Mouse (Mus musculus) kidney, embryonic 15.5 days (tissue): ENCODE results near the gene Setd5. TPM values are rescaled to one million over a fixed set of nuclear protein-coding genes. Genes with fewer than 3 reads are reported as not detected.

Source experiments
- ATAC-seq: fragments of 200-750 bp; cut with Nextera tagmentation; replicated peaks from 2 replicates; pipeline ENCODE4 v1.8.0; 2017; ENCODE audit warnings: moderate TSS enrichment; ENCODE audit not compliant: low FRiP score
- H3K27ac ChIP-seq: fragments of 300-500 bp; sonication (generic); 2 replicates; pipeline ENCODE4 v1.5.1; 2015; ENCODE audit warnings: mild to moderate bottlenecking, inconsistent platforms
- H3K27me3 ChIP-seq: fragments of 300-500 bp; sonication (generic); 2 replicates; pipeline ENCODE4 v1.6.1; 2015; ENCODE audit warnings: inconsistent platforms
- H3K36me3 ChIP-seq: fragments of 300-500 bp; sonication (generic); 2 replicates; pipeline ENCODE4 v1.6.1; 2015; ENCODE audit warnings: inconsistent platforms
- H3K4me1 ChIP-seq: fragments of 300-500 bp; sonication (generic); 2 replicates; pipeline ENCODE4 v1.6.1; 2015; ENCODE audit warnings: inconsistent platforms
- H3K4me2 ChIP-seq: fragments of 300-500 bp; sonication (generic); 2 replicates; pipeline ENCODE4 v1.6.1; 2015; ENCODE audit warnings: moderate library complexity, mild to moderate bottlenecking, inconsistent platforms
- H3K4me3 ChIP-seq: fragments of 300-500 bp; sonication (generic); replicated peaks from 2 replicates; pipeline ENCODE4 v1.5.1; 2015; ENCODE audit warnings: mild to moderate bottlenecking, inconsistent platforms
- H3K9ac ChIP-seq: fragments of 300-500 bp; sonication (generic); 2 replicates; pipeline ENCODE4 v1.6.1; 2015; ENCODE audit warnings: mild to moderate bottlenecking, inconsistent platforms
- H3K9me3 ChIP-seq: fragments of 300-500 bp; sonication (generic); replicated peaks from 2 replicates; pipeline ENCODE4 v1.6.1; 2016; ENCODE audit warnings: inconsistent platforms
- WGBS: fragments of 180-500 bp; shearing (Covaris S2); methylation state at CpG from one replicate; pipeline ENCODE4 v1.1.7; 2015; ENCODE audit warnings: mixed read lengths; 5-methylcytosine and 5-hydroxymethylcytosine counted together
- polyA plus RNA-seq: library from polyadenylated mRNA; unstranded; fragments of >200 nt; fragmentation: Nextera tagmentation; extraction: Ambion mirVana; gene quantifications from 2 replicates; pipeline ENCODE4 v1.2.1, GENCODE M21; 2015

Setd5 gene
- polyA plus RNA-seq, 1 experiment from 2014 or later = 75.9 TPM

- no peaks in the 10 kb centered on the region for H3K9me3 ChIP-seq
- 81% methylated on average over 2 of the region's 2 CpGs for WGBS
- no peak overlapping the region for H3K4me3 ChIP-seq
- H3K27me3 ChIP-seq = no peaks in the 10 kb centered on the region
- no peak overlapping the region for H3K4me2 ChIP-seq
- no peak for ATAC-seq
- H3K9ac ChIP-seq = no peak overlapping the region
- no peak overlapping the region for H3K27ac ChIP-seq
- H3K4me1 ChIP-seq = peaks cover 17% of the 10 kb centered on the region
- H3K36me3 ChIP-seq = no peaks in the 10 kb centered on the region
Observed at GRCm38 (mm10) chr6:113040319-113040718, 36.8 kb upstream of the Setd5 start.

- Histone ChIP-seq H3K9ac (no peak overlapping the region), H3K4me3 (no peak overlapping the region), H3K4me1 (peaks cover 20% of the 10 kb centered on the region), H3K4me2 (no peak overlapping the region), H3K9me3 (no peaks in the 10 kb centered on the region), H3K27ac (no peak overlapping the region), H3K27me3 (no peaks in the 10 kb centered on the region), H3K36me3 (no peaks in the 10 kb centered on the region)
- ATAC-seq = no peak
- WGBS = 85% methylated on average over 11 of the region's 11 CpGs
Observed at GRCm38 (mm10) chr6:113041215-113041990, 35.8 kb upstream of the Setd5 start.

DNA sequence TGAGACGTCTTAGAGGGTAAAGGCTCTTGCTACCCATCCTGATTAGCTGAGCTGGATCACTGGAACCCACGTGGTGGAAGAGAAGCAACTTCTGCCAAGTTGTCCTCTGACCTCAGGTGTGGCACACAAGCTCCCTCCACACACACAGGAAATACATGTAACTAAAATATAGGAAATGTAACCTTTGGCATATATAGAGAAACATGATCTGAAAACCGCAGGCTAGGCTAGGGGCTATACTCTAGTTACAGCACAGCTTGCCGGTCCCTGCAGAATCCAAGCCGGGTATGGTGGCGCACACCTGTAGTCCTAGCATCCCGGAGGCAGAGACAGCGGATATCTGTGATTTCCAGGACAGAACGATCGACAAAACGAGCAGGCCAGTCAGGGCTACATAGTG is 31.6 kb upstream of the Setd5 start:
- no peaks in the 10 kb centered on the region for H3K9me3 ChIP-seq
- ATAC-seq = peak; percentile 52
- peak overlapping the region; percentile 83 for H3K4me2 ChIP-seq
- H3K9ac ChIP-seq = peak overlapping the region; percentile 70
- no peaks in the 10 kb centered on the region for H3K27me3 ChIP-seq
- H3K4me3 ChIP-seq = peak overlapping the region; percentile 76
- under 1% methylated on average over 11 of the region's 11 CpGs for WGBS
- H3K36me3 ChIP-seq = peaks cover 19% of the 10 kb centered on the region
- peaks cover 17% of the 10 kb centered on the region for H3K4me1 ChIP-seq
- peak overlapping the region; percentile 94 for H3K27ac ChIP-seq

DNA sequence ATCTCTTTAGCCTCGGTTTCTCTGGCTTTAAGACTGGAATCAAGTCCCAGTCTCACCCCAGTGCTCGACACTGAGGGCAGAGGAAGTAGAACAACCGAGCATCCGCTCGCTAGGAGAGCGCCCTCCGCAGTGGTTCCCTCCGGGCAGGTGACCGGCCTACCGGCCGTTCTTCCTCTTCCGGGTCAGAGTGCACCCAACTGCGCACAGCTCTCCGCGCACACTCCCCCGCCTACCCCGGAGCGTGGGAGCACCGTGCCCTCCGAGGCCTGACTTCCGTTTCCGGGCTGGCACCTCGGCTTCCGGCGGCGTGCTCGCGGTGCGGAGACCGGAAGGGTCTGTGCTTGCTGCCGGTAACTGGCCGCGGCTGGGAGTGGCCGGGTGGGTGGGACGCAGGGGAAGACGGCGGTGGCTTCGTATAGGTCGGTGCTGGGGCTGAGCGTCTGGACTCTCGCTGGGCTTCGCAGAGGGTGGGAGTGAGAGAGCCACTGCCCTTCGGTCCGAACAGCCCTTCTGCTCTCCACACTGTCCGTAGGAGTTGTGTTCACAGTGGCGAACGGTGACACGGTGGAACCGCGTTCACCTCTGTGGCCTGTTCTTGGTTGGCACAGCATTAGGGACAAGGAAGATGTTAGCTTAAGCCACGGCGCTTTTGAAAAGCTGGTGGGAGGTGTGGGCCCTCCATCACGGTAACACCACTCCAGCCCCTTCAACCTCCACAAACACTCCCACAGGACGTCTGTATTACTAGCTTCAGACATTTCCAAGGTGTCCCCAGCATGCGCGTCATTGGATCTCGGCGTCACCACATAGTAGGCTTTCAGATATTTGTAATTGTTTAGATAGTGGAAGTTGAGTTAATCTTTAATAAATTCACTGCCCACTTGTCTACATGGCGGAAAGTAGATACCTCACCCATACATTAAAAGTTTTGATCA is 30.9 kb upstream of the Setd5 start, which contains the start of gene Thumpd3:
TSS of gene Thumpd3 (plus strand) at position 185 of the 935 bp plus-strand sequence.
- under 1% methylated on average over 59 of the region's 59 CpGs for WGBS
- H3K4me2 ChIP-seq = peak within 1 kb of the TSS; percentile 83
- H3K4me1 ChIP-seq = peaks cover 17% of the 10 kb centered on the region
- H3K4me3 ChIP-seq = peak within 1 kb of the TSS; percentile 76
- H3K27me3 ChIP-seq = no peaks in the 10 kb centered on the region
- peak; percentile 99 for ATAC-seq
- peaks cover 26% of the 10 kb centered on the region for H3K36me3 ChIP-seq
- H3K27ac ChIP-seq = peak within 1 kb of the TSS; percentile 94
- peak within 1 kb of the TSS; percentile 70 for H3K9ac ChIP-seq
- no peaks in the 10 kb centered on the region for H3K9me3 ChIP-seq

- WGBS = 55% methylated on average over 15 of the region's 15 CpGs
- Histone ChIP-seq H3K4me2 (peak overlapping the region; percentile 83), H3K27ac (peak overlapping the region; percentile 94), H3K36me3 (peaks cover 33% of the 10 kb centered on the region), H3K9me3 (no peaks in the 10 kb centered on the region), H3K9ac (peak overlapping the region; percentile 68), H3K4me1 (peaks cover 17% of the 10 kb centered on the region), H3K27me3 (no peaks in the 10 kb centered on the region), H3K4me3 (peak overlapping the region; percentile 76)
- no peak for ATAC-seq
Observed at GRCm38 (mm10) chr6:113047016-113047746, 30.0 kb upstream of the Setd5 start.

GRCm38 (mm10) chr6:113048371-113048770 is 28.8 kb upstream of the Setd5 start:
- no peak overlapping the region for H3K9ac ChIP-seq
- H3K9me3 ChIP-seq = no peaks in the 10 kb centered on the region
- no peak for ATAC-seq
- no peaks in the 10 kb centered on the region for H3K27me3 ChIP-seq
- peaks cover 17% of the 10 kb centered on the region for H3K4me1 ChIP-seq
- no peak overlapping the region for H3K4me2 ChIP-seq
- WGBS = 100% methylated on average over 2 of the region's 2 CpGs
- no peak overlapping the region for H3K4me3 ChIP-seq
- no peak overlapping the region for H3K27ac ChIP-seq
- peaks cover 42% of the 10 kb centered on the region for H3K36me3 ChIP-seq

DNA sequence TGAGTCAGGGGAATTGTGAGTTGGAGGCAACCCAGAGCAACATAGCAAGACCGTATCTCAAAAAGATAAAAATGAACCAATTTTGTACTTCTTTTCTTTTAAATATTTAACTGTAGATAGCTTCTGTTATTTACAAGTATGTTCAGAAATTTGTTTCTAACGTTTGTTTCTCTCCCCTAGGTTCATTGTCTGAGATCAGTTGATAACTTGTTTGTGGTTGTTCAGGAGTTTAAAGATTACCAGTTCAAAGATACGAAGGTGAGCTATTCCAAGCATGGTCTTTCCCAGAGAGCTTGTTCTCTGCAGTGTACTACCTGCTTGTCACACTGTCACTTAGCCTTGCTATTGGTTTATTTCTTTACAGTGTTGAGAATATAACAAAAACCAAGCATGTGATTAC is 28.0 kb upstream of the Setd5 start:
- Histone ChIP-seq H3K27ac (no peak overlapping the region), H3K36me3 (peaks cover 48% of the 10 kb centered on the region), H3K4me3 (no peak overlapping the region), H3K9me3 (no peaks in the 10 kb centered on the region), H3K4me1 (peaks cover 17% of the 10 kb centered on the region), H3K4me2 (no peak overlapping the region), H3K9ac (no peak overlapping the region), H3K27me3 (no peaks in the 10 kb centered on the region)
- 90% methylated on average over 3 of the region's 3 CpGs for WGBS
- no peak for ATAC-seq

DNA sequence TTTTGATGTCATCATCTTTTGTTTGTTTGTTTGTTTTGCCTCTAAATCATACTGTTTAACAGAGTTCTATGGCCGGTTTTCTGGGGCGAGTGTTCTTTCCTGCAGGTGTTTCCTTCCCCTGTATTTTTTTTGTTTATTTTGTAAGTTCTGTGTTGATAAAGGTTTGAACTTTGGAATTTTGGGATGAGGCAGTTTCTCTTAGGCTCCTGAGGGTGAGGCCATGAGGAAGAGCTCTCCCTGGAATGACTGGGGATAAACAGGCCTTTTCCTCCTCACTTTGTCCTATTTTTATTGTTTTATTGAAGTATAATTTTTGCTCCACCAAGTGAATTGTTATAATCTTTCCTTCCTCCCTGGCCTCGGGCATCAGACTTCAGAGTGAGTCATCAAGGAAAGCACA is 24.2 kb upstream of the Setd5 start:
- Histone ChIP-seq H3K27ac (no peak overlapping the region), H3K27me3 (no peaks in the 10 kb centered on the region), H3K4me1 (no peaks in the 10 kb centered on the region), H3K9ac (no peak overlapping the region), H3K4me2 (no peak overlapping the region), H3K36me3 (peaks cover 82% of the 10 kb centered on the region), H3K9me3 (no peaks in the 10 kb centered on the region), H3K4me3 (no peak overlapping the region)
- 63% methylated on average over 3 of the region's 3 CpGs for WGBS
- no peak for ATAC-seq

DNA sequence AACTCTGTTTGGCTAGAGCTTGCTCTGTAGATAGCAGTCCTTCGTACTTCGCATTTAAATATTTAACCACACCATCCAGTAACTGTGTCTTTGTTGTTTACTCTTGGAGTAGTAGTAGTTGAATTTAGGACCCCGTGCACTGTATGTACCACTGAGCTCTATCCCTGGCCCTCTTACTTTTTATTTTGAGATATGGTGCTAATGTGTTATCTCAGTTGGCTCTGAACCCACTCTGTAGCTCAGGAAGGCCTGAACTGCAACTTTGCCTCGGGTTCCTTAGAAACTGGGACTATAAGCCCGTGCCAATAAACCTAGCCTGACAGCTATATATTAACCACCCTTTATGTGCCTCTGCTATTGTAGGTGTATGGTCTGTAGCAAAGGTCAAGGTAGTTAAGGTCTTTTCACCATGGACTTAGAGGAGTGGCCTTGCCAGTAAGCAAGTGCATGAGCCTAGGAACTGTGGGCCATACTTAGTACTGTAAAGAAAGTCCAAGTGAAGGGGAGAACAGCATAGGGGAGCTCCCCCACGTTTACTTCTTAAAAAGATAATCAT is 22.5 kb upstream of the Setd5 start:
- peaks cover 81% of the 10 kb centered on the region for H3K36me3 ChIP-seq
- no peaks in the 10 kb centered on the region for H3K4me1 ChIP-seq
- H3K9ac ChIP-seq = no peak overlapping the region
- no peak overlapping the region for H3K4me3 ChIP-seq
- H3K27ac ChIP-seq = no peak overlapping the region
- no peak for ATAC-seq
- no peaks in the 10 kb centered on the region for H3K9me3 ChIP-seq
- H3K27me3 ChIP-seq = no peaks in the 10 kb centered on the region
- H3K4me2 ChIP-seq = no peak overlapping the region
- 84% methylated on average over 6 of the region's 6 CpGs for WGBS

- ATAC-seq = no peak
- Histone ChIP-seq H3K27ac (no peak overlapping the region), H3K27me3 (no peaks in the 10 kb centered on the region), H3K4me1 (no peaks in the 10 kb centered on the region), H3K4me3 (no peak overlapping the region), H3K36me3 (peaks cover 89% of the 10 kb centered on the region), H3K4me2 (no peak overlapping the region), H3K9me3 (no peaks in the 10 kb centered on the region), H3K9ac (no peak overlapping the region)
- WGBS = 75% methylated on average over 1 of the region's 1 CpGs
Observed at GRCm38 (mm10) chr6:113060892-113061563, 16.1 kb upstream of the Setd5 start.

DNA sequence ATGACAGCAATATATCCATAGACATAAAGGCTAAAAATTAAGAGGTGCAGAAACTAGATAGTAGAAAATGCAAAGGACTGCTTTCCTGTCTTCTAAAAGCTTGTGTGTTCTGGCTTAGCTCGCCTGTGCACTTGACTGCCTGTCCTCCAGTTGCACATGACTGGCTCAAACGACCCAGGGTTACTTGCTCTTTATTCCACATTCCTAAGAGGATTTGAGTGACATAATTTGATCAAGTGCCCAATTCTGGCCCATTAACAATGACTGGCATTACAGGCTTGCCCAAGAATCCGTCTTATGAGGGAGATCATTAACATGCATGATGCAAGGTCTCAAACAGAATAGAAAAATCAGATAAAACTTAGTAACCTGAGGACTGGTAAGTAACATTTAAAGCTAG is 14.9 kb upstream of the Setd5 start:
- Histone ChIP-seq H3K4me1 (no peaks in the 10 kb centered on the region), H3K9ac (no peak overlapping the region), H3K36me3 (peaks cover 92% of the 10 kb centered on the region), H3K4me3 (no peak overlapping the region), H3K27me3 (no peaks in the 10 kb centered on the region), H3K27ac (no peak overlapping the region), H3K9me3 (no peaks in the 10 kb centered on the region), H3K4me2 (no peak overlapping the region)
- ATAC-seq = no peak
- 58% methylated on average over 3 of the region's 3 CpGs for WGBS
